Mouse (Mus musculus): ENCODE measurements around the gene Coro1c.

Coro1c gene

DNA sequence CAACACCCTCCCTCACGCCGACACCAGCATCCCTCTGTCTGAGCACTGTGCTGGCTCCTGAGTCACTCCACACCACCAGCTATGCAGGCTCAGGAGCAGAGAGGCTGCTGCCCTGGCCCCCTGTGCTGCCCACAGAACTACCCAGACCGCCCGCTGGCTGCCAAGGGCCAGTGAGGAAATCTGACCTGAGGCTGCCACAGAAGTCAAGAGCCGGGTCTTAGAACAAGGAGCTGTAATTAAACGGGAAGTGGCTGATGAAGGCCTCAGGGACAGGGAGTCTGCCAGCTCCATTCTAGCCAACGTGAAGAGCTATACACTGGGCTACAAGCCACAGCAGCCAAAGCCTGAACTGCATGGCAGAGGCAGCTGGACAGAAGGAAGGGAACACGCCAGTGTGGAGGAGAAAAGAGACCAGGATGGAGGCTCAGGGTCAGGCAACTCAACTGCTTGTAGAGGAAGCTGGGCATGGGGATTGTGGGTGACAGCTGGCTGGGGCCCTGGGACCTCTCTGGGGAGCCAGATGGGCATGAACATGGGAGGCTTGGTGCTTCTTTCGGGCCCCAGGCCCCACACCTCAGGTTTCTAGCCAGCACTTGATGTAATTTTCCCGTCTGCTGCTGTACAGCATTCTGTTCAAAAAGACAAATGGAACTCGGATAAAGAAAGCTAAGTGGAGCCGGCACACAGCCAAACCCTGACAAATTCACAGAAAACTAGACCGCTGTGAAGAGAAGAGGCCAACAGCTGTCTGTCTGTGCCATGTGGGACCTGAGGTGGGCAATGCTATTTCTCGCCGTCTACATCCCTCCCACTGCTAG is 25.8 kb downstream of the Coro1c start:
- peak; percentile 64 for DNase-seq

DNA sequence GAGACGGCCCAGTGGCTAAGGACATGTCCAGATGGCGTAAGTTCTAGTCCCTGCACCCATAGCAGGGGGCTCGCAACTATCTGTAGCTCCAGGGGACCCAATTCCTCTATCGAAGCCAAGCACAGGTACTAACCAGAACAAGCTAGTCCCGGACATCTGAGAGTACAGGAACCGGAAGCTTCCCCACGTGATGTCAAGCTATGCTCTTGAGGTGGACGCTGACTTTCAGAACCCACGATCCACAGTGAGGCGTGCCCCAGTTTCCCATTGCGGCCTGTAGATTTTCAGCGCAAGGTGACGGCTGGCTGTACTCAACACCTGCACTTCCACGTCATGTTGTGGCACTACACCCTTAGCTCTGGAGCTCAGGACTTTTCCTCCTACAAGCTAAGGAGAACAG is 27.4 kb downstream of the Coro1c start:
- DNase-seq, result no peak

DNA sequence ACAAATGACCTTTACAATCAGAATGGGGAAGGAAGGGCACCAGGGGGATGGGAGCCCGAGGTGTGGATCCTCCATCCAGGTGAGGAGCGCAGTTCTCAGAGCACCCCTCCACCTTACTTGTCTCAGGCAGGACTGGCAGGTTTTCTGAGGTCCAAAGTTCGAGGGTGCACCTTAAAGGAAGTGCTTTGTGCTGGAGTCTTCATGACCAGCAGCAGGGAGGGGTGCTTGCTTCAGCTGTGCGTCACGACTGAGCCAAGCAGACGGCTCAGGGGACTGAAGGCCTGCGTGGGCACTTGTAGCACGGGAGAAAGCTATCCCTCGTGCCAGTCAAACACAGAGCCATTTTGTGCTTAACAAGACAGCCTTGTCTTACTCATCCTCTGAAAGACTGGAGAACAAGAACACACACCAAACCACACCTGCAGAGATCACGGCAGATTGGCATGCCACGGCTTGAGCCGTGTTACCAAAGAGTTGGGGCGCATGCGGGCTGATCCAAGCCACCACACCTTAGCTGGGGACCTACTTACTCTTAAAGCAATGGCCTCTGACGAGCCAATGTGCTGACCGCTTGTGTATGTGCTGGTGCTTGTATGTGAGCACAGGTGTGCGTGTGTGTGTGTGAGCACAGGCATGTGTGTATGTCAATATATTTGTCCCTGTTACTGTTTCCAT is 29.5 kb downstream of the Coro1c start:
- no peak for DNase-seq

DNA sequence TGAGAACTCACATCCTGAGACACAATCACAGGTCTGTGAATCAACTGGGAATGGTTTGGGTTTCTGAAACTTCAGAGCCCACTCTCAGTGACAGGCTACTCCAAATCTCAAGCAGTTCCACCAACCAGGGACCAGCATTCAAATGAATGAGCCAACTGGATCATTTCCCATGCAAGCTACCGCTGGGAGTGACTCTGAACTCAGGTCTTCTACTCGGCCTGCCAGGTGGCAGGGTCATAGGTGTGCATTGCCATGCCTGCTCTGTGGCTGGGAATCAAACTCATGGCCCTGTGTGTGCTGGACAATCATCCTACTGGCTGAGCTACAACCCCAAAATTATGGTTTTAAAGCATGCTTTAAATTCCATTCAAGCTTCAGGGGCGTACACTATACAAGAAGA is 31.0 kb downstream of the Coro1c start:
- DNase-seq, result no peak

DNA sequence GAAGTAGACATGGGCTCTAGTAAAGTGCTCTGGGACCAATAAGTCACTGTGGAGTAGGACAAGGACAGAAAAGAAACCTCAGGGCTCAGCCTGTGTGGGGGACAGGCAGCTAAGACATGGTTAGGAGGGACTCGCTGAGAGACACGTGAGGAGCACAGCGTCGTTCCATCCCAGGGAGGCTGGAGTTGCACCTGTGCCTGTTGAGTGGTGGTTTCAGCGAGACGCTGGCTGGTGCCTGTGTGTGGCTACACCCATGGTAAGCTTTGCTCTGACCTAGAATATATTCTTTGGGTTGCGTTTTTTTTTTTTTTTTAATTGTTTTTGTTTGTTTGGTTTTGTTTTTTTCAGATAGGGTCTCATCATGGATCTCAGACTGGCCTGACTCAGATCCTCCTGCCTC is 32.4 kb downstream of the Coro1c start:
- no peak for DNase-seq

DNA sequence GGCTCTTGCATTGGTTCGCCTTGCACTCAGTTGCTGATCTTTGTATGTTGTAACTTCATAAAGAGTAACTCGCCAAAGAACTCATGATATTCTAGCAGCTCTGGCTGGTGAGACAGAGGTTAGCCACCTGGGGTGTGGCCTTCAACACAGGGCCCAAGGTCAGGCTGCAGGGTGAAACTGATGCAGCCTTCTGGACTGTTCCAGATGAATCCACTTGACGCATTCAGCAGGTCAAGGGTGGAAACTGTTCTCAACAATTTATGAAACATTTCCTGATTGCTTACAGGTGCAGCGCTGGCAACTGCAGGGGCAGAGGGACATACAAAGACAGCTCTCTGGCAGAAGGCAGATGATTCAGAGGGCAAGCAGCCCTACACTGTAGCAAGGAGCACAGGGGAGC is 32.9 kb downstream of the Coro1c start:
- DNase-seq, result no peak

DNA sequence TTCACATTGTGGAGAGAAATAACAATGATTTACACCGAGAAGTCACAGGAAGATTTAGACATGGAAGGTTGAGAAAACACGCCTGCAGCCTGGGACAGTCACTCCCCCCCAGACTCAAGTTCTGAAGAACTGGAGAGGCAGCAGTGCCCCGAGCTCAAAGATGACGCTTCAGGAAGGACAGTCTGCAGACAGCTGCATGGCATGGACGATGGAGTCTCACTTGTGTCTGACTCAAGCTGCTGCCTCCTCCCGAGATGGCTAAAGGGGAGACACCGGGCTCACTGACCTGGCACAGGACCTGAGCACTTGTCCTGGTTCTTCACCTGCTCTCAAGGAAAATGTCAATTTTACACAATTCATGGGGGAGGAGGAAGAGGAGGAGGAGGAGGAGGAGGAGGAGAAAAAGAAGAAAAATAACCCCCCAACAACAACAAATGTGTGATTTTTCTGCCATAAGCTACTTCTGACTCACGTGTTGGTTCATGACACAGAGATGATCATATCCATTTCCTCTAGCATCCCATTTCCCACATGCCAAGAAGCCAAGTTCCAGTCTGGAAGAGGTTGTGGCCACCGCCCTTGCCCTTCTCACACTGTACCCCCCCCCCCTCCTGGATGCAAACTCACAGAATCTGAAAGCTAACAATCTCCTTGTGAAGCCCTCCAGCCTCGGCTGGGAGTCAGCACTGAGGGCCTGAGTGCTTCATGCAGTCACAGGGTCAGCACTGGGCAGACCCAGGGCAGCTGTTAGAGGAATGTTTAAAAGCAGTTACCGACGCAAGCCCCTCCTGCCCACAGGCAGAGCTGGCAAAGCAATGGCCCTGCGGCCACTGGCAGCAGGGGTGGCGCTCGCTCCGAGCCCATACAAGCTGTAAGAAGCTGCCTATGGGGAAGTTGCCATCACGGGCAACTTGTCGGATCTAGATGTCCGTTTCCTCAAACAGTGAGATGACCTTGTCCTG is 34.2 kb downstream of the Coro1c start:
- DNase-seq, result peak; percentile 28

DNA sequence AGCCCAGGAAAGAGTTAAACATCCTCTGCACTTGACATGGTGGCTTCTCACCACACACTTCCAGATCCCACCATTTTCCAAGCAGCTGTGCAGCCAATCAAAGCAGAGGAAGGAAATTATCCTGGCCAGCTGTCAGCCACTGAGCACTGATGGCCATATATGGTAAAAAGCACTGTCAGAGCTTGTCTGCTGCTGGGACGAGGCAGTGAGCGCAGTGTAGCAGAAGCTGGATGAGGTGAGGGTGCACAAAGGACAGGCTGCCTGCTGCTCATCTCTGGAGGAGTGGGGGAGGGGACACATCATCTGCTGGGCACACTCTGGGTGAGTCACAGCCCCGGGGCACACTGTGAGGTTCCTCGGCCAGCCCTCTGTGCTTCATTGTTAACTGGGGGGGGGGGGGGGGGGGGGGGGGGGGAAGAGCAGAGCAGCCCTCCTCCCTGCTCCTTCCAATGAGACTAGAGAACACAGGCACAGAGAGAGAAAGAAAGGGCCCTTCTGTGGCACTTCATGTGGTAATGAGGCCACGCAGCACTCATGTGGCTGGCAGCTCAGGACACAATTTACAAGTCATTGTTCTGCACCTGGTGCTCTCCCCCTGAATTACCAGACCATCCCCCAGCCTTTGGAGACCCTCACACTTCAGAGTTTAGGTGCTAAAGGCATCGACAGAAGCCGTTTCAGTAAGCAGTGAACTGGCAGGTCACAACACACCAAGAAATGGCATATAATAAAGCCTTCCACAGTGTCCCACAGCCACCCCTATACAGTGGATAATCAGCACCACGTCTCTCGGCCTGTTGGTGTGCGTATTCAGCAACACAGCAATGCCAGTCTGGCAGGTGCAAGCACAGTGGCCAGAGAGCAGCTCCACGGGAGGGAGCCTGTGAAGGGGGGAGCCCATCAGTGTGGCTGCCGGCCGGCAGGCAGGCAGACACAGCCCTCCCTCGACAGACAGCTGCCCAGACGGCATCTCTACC is 35.3 kb downstream of the Coro1c start:
- peak; percentile 85 for DNase-seq

DNA sequence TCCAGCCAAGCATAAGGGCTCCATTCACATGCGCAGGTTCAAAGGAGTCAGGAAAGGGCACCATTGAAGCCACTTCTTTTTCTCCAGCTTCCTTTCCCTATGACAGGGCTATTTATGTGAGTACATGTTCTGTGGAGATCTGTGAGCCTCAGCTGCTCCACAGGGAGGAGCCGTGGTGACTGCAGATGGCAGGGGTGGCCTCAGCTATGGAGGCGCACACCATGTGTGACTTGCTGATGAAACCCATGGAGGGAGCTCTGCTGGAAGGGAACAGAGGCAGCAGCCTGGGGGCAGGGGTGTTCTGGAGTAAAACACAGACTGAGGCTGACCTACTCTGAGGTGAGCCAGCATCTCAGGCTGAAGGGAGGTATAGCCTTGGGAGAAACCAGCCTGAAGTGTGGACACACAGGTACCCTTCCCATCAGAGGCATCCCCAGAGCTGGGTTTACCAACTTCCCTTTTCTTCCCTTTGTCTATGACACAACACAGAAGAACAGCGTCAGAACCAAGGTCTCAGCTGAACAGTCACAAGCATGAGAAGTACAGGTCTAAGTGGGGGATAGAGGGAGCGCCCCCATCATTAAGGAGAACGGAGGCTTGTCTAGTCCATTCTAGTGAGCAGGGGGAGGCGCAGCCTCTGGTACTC is 36.5 kb downstream of the Coro1c start:
- DNase-seq, result peak; percentile 45

DNA sequence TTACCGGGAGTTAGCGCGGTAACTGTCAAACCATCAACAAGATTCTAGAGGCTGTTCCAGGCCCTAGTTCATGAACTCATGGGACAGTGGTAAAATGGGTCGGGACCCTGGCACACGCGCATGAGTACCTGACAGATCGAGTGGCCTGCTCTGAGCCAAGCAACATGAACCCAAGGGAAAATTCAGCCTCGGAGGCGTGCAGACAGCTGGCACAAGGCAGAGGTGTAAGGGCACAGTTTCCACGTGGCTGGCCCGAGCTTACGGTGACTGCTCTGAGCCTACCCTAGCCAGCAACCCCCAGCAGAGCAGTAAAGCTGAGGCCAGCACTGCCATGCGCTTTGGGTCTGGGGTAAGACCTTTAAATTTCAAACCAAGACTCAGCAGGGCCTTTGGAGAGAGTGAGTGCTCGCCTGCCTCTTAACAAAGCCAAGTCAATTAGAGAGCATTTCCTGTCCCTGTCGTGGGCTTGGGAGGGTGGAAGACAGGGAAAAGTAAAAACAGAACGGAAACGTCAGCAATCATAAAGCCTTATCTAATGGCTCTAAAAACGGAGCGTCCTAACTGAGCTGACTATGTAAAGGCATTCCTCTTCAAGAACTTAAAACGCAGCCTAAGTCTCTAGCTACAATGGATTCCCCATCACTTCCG is 38.0 kb downstream of the Coro1c start:
- peak; percentile 51 for DNase-seq

DNA sequence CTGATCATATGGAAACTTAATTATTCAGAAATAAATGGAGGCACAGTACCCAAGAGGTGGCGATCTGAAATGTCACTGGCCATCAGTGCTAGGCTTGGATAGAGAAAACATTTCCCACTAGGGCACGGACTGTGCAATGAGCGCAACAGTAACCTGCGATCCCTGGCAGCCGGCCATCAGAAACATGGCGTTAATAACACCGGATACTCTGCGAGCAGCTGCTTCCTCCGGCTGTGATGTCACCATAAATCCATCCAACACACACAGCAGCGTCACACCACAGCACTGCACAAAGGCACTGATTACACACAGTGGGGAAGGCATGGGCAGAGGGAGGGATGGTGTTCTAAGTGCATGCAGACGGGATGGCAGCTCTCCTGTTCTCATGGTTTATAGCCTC is 39.4 kb downstream of the Coro1c start:
- DNase-seq, result peak; percentile 93

DNA sequence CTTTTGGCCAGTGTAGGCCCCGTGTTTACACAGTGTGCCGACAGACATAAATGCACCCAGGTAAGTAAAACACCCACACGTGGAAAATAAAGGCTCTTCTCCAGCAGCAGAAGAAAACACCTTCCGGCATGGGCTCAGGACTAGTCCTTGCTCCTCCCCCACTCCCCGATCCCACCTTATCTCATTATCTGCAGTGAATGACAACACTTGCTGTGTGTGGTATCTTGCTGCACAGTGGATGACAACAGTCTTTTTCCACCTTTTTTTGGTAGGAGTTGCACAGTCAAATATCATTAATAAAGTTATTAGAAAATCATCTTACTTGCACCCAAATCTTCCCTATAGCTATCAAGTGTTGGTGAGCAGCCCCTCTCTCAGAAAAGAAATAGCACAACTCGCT is 43.6 kb downstream of the Coro1c start:
- no peak for DNase-seq

DNA sequence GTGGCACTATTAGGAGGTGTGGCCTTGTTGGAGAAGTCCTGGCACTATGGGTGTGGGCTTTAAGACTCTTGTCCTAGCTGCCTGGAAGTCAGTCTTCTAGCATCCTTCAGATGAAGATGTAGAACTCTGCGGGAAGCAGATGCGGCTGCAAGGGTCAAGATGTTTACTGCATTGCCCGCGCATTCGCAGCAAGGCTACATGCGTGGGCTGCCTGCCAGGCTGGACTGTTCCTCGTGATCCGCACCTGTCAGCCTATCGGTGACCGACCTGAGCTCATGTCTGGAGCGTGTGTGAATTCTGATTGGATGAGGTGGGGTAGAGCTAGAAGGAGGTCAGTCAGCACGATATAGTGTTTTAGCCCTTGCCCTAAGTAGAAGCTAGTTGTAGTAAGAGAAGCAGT is 44.6 kb downstream of the Coro1c start:
- no peak for DNase-seq

DNA sequence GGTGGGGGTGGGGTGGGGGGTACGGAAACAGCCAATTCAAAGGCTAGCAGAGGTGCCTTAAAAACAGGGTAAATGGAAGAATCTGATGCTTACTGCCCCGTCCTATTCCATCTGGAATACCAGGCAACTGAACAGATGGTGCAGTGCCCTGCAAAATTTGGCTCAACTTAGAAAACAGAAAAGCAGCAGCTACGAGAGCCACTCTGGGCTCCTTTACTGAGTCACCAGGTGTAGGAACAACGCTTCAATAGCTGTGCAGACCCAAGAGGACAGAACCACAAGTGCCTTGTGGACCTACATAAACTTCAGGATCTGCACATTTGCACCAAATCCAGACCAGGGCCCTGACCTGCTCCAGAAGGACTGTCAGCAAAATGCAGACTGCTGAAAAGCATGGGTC is 46.1 kb downstream of the Coro1c start:
- DNase-seq, result no peak

DNA sequence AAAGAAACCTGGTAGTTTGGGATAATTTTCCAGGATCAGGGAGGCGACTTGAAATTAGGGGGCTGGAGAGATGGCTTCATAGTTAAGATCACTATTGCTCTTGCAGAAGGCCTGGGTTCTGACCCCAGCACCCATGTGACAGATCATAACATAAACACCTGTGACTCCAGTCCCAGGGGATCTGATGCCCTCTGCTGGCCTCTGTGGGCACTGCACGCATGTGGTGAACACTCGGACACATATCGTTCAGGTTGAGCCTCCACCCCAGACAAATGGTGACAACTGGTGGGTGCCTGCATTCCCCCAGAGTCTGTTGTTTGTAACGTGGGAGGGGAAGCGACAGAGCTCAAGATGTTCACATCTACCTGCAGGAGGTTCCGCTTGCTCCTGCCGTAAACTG is 47.3 kb downstream of the Coro1c start:
- peak; percentile 56 for DNase-seq

DNA sequence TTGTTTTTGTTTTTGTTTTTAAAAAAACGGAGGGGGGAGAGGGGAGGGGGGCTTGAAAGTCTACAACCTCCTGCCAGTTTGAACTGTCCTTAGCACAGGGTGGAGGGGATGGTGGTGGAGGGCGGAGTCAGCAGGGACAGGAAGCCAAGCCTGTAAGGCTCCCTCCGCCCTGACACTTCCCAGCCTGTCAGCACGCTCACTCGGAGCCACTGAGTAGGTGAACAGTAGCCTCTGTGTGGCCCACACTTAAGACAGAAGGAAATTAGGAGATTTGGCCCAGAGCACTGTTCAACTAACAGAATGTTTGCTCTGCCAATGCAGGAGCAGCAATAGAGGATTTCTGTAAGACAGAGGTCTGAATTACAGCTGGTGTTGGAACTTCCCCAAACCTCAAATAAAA is 49.6 kb downstream of the Coro1c start:
- DNase-seq, result peak; percentile 71

DNA sequence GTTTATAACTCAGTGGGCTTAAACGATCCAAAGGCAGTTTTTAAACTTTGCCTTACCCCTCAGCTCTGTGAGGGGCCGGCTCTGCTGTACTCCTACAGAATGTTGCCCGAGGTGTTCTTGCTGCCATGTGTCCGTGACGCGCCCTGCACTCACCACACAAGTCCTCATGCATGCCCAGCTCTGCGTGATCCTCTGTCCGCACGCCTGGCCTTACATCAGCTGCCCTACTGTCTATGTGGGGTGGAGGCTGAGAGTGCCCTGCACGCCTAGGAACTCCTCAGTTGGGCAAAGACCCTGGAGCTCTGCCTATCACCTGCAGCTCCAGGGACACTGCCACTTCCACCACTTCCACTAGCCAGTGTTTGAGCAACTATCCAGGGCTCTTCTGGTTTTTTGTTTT is 50.0 kb downstream of the Coro1c start:
- DNase-seq, result no peak

DNA sequence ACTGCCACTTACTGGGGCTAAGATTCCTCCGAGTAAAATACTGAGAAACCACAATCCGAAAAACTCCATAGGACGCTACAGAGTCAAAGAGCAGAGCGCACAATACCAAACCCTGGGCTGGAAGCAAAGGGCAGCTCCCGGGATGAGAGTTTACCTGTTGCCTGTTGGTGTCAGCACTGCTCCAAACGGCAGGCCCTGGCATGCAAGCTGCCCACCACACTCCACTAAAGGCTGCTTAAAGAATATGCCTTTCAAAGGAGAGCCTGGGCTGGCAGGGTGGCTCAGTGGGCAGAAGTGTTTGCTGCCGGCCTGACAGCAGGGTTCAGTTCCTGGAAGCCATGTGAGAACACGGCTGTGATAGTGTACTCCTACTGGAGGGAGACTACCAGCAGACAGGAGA is 50.9 kb downstream of the Coro1c start:
- no peak for DNase-seq

DNA sequence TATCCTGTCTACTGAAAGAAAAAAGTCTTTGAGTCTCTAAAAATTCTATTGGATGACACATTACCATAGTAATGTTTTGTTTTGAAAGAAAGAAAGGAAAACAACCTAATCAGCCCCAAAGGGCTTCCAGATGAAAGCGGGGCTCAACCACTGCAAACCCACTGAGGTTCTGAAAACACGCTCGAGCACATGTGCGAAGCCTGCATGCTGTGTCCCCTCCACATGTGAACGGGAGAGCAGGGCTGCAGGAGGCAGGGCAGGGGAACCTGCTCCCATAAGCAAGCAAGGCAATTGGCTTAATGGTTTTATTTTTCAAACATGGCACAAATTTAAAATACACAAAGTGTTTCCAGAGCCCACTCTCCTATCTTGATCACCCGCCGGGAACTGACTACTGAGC is 51.9 kb downstream of the Coro1c start:
- DNase-seq, result no peak

DNA sequence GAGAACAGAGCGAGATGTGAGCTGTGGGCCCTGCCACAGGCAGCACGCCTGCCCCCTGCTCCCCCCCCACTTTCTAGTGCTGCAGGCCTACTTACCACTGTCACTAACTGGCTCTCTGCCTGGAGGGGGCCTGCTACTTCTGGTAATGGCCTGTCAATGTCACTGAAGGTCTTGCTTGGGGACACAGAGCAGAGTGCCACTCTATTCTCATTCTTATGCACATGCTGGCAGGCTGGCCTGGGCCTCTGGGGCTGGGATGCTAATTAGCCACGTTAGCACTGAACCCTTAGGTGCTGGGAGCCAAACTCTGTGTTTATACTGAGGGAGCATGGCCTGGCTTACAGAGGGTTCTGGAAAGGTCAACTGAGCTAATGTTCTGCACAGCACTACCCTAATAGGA is 52.9 kb downstream of the Coro1c start:
- DNase-seq, result peak; percentile 55

DNA sequence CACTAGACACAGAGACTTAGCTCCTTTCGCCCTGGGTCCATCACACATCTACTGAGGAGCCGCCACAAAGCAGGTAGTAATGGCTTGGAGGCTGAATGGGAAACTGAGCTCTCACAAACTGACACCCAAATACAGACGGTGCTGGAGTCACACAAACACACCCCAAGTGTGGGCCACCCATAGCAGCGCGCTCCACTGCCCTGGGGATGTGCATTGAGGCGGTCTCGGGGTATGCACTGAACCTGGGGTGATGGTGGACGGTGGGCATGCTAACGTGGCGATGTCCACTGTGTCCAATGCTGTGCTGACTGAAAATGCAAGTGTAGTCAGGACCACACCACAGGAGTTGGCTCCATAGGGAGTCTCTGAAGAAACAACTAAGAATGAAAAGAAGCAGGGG is 53.4 kb downstream of the Coro1c start:
- no peak for DNase-seq
